Mouse (Mus musculus): ENCODE data around the gene Papolb. TPM values are rescaled to one million over a fixed set of nuclear protein-coding genes. Genes with fewer than 3 reads are reported as not detected.

Papolb gene
- polyA plus RNA-seq, 1 experiment from 2014 or later, result 0.12 TPM

DNA sequence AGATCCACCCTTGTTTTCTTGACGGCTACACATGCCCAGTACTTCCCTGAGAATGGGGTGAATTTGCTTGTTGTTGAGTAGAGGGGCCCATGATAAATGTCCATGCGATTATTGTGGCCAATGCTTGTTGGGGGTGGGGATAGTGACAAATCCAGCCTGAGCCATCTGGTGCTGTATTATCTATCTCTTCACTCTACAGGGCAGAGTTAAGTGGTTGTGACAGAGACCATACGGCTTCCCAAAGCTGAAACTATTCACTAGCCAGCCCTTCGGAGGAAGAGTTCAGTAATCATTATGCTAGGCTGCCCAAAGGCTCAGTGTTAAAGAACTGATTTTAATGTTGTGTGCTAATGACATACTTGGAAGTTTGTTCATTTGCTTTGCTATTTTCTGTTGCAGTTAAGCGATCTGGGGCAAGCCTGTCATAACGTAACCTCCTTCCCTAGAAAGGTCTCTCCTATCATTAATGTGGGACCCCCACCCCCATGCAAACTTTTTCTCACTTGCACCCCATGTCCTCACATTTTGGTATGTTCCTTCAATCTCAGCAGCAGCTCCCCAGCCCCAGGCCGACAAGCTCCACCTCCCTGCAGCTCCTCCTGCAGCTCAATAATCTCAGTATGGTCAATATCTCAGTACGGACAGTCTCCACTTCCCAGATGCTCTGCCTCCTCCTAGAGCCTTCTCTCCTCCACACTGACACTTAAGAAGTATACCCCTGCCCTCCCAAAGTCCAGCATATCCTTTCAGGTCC lies 5.0 kb downstream of the Papolb start:
- DNase-seq (ENCODE audit: low spot score) (peak; percentile 83), ATAC-seq (peak; percentile 89)
- 42% methylated on average over 8 of the region's 8 CpGs for WGBS
- TF ChIP-seq EP300 (IDR thresholded peaks at IDR 0.05), result no peak
- no peak for TF ChIP-seq CTCF (IDR thresholded peaks at IDR 0.05)
- Histone ChIP-seq H3K36me3 (ENCODE audit: insufficient read depth, low read length) (no peaks in the 10 kb centered on the region), H3K27ac (ENCODE audit: low read length) (peak overlapping the region; percentile 64), H3K9me3 (ENCODE audit: low read length) (no peaks in the 10 kb centered on the region), H3K9ac (replicated peaks; ENCODE audit: low read depth) (no peak overlapping the region), H3K27me3 (replicated peaks; ENCODE audit: insufficient read depth, low read length) (no peaks in the 10 kb centered on the region), H3K4me1 (ENCODE audit: insufficient read depth, low read depth, low read length) (no peaks in the 10 kb centered on the region), H3K4me3 (ENCODE audit: low read depth, low read length) (no peak overlapping the region), H3K4me2 (replicated peaks; ENCODE audit: low read depth, low read length) (0 out of 2 replicates have a peak overlapping the region, but pooled peaks have one; percentile 8)

- Histone ChIP-seq H3K4me1 (ENCODE audit: insufficient read depth, low read depth, low read length) (no peaks in the 10 kb centered on the region), H3K4me3 (ENCODE audit: low read depth, low read length) (no peak overlapping the region), H3K36me3 (ENCODE audit: insufficient read depth, low read length) (no peaks in the 10 kb centered on the region), H3K27ac (ENCODE audit: low read length) (no peak overlapping the region), H3K4me2 (replicated peaks; ENCODE audit: low read depth, low read length) (no peak overlapping the region), H3K27me3 (replicated peaks; ENCODE audit: insufficient read depth, low read length) (no peaks in the 10 kb centered on the region), H3K9me3 (ENCODE audit: low read length) (no peaks in the 10 kb centered on the region), H3K9ac (replicated peaks; ENCODE audit: low read depth) (no peak overlapping the region)
- TF ChIP-seq CTCF (IDR thresholded peaks at IDR 0.05) (no peak), EP300 (IDR thresholded peaks at IDR 0.05) (no peak)
- DNase-seq (ENCODE audit: low spot score) (no peak), ATAC-seq (no peak)
- WGBS, result 73% methylated on average over 11 of the region's 11 CpGs
Observed at GRCm38 (mm10) chr5:142521195-142521866, 8.5 kb downstream of the Papolb start.

DNA sequence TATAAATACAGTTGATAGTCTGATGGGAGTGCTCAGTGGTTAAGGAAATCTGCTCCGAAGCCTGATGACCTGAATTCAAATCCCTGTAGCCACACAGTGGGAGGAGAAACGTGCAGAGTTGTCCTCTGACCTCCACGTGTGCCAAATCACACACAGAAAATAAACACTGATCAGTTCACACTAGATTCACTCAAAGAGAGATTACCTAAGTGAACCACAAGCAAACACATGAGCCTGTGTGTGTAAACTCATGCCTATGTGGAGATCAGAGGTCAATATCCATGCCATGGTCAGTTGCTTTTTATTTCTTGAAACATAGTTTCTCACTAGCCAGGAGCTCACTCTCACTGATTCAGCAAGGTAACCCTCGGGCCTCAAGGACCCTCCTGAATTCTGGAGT lies 9.5 kb downstream of the Papolb start:
- DNase-seq (ENCODE audit: low spot score) (no peak), ATAC-seq (no peak)
- Histone ChIP-seq H3K9me3 (ENCODE audit: low read length) (no peaks in the 10 kb centered on the region), H3K4me1 (ENCODE audit: insufficient read depth, low read depth, low read length) (no peaks in the 10 kb centered on the region), H3K36me3 (ENCODE audit: insufficient read depth, low read length) (no peaks in the 10 kb centered on the region), H3K27ac (ENCODE audit: low read length) (no peak overlapping the region), H3K27me3 (replicated peaks; ENCODE audit: insufficient read depth, low read length) (no peaks in the 10 kb centered on the region), H3K9ac (replicated peaks; ENCODE audit: low read depth) (no peak overlapping the region), H3K4me2 (replicated peaks; ENCODE audit: low read depth, low read length) (no peak overlapping the region), H3K4me3 (ENCODE audit: low read depth, low read length) (no peak overlapping the region)
- 49% methylated on average over 4 of the region's 4 CpGs for WGBS
- TF ChIP-seq EP300 (IDR thresholded peaks at IDR 0.05) (no peak), CTCF (IDR thresholded peaks at IDR 0.05) (no peak)

DNA sequence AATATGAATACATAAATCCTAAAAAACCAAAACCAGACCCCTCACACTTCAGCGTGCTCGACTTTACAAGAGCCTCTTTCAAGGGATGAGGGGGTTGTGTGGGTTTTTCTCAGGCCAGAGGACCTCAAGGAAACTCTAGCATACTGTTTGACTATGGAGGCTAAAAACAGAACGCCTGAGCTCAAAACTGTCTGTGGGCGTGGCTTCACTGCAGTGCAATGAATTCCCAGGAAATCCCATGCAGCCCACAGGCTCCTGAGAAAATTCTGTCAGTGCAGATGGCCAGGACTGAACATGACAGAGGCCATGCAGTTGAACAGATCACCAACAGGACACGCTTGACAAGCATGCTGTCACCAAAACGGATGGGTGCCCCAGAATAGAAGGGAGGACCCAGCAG lies 10.9 kb downstream of the Papolb start:
- no peaks in the 10 kb centered on the region for H3K9me3 ChIP-seq (ENCODE audit: low read length)
- H3K27me3 ChIP-seq (replicated peaks; ENCODE audit: insufficient read depth, low read length), result no peaks in the 10 kb centered on the region
- H3K27ac ChIP-seq (ENCODE audit: low read length), result no peak overlapping the region
- H3K4me1 ChIP-seq (ENCODE audit: insufficient read depth, low read depth, low read length), result no peaks in the 10 kb centered on the region
- H3K4me2 ChIP-seq (replicated peaks; ENCODE audit: low read depth, low read length), result no peak overlapping the region
- no peak overlapping the region for H3K4me3 ChIP-seq (ENCODE audit: low read depth, low read length)
- TF ChIP-seq CTCF (IDR thresholded peaks at IDR 0.05), result no peak
- no peak overlapping the region for H3K9ac ChIP-seq (replicated peaks; ENCODE audit: low read depth)
- 43% methylated on average over 6 of the region's 6 CpGs for WGBS
- ATAC-seq (no peak), DNase-seq (ENCODE audit: low spot score) (no peak)
- H3K36me3 ChIP-seq (ENCODE audit: insufficient read depth, low read length), result no peaks in the 10 kb centered on the region

DNA sequence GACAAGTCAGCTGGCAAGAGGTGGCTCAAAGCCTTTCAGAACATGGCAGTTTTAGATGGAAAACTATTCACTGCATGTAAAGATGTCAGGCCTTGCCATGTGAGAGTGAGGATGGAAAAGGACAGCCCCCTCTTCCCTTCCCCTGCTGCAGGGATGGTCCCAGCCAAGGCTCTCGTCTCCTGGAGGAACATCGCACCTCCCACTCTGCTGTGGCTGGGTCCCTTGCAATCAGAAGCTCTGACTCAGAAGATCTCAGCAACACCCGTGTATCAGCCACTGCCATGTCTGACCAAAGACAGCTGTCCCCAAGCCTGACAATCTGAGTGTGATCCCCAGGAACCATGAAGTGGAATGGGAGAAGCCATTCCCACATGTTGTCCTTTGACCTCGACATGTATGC lies 17.8 kb downstream of the Papolb start:
- 55% methylated on average over 4 of the region's 4 CpGs for WGBS
- no peaks in the 10 kb centered on the region for H3K27me3 ChIP-seq (replicated peaks; ENCODE audit: insufficient read depth, low read length)
- no peak overlapping the region for H3K27ac ChIP-seq (ENCODE audit: low read length)
- H3K9ac ChIP-seq (replicated peaks; ENCODE audit: low read depth), result no peak overlapping the region
- ATAC-seq (0 out of 2 replicates have a peak, but pooled peaks have one; percentile 18), DNase-seq (ENCODE audit: low spot score) (peak; percentile 33)
- H3K9me3 ChIP-seq (ENCODE audit: low read length), result no peaks in the 10 kb centered on the region
- H3K4me3 ChIP-seq (ENCODE audit: low read depth, low read length), result no peak overlapping the region
- no peak for TF ChIP-seq EP300 (IDR thresholded peaks at IDR 0.05)
- TF ChIP-seq CTCF (IDR thresholded peaks at IDR 0.05), result no peak
- no peak overlapping the region for H3K4me2 ChIP-seq (replicated peaks; ENCODE audit: low read depth, low read length)
- no peaks in the 10 kb centered on the region for H3K36me3 ChIP-seq (ENCODE audit: insufficient read depth, low read length)
- H3K4me1 ChIP-seq (ENCODE audit: insufficient read depth, low read depth, low read length), result 0 out of 2 replicates have a peak, but pooled peaks cover 3% of the 10 kb centered on the region

DNA sequence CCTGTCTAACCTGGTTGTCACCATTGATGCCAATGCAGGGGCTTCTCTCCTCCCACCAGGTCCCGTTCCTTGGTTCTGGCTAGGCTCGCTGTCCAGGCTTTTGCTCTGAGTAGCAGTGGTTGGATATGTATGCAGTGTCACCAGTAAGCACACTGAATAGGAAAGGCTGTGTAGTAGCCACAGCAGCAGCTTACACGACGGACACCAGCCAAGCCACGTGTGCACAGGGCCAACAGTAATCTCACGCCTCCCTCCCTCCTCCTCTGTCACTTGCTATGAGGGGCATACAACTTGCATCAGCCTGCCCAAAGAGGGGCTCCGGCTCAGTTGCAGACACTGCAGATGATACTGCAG lies 19.8 kb downstream of the Papolb start:
- TF ChIP-seq EP300 (IDR thresholded peaks at IDR 0.05), result no peak
- TF ChIP-seq CTCF (IDR thresholded peaks at IDR 0.05), result no peak
- Histone ChIP-seq H3K9me3 (ENCODE audit: low read length) (no peaks in the 10 kb centered on the region), H3K4me3 (ENCODE audit: low read depth, low read length) (no peak overlapping the region), H3K4me2 (replicated peaks; ENCODE audit: low read depth, low read length) (no peak overlapping the region), H3K9ac (replicated peaks; ENCODE audit: low read depth) (no peak overlapping the region), H3K27ac (ENCODE audit: low read length) (no peak overlapping the region; the same call in 1 of the 2 replicates), H3K27me3 (replicated peaks; ENCODE audit: insufficient read depth, low read length) (no peaks in the 10 kb centered on the region), H3K36me3 (ENCODE audit: insufficient read depth, low read length) (no peaks in the 10 kb centered on the region), H3K4me1 (ENCODE audit: insufficient read depth, low read depth, low read length) (0 out of 2 replicates have a peak, but pooled peaks cover 3% of the 10 kb centered on the region)
- WGBS, result 54% methylated on average over 7 of the region's 7 CpGs
- no peak for DNase-seq (ENCODE audit: low spot score)
- ATAC-seq, result no peak
